Mouse (Mus musculus) lung, adult 2 months (tissue): ENCODE results near the gene Zfp27.

ENCODE experiments used
- CTCF ChIP-seq: fragments of 200-500 bp; IDR thresholded peaks from 2 replicates; pipeline ENCODE4 v1.5.1; 2011; ENCODE audit warnings: mild to moderate bottlenecking, low read length, control low read depth; ENCODE audit not compliant: insufficient read depth
- POLR2A ChIP-seq: fragments of 200-500 bp; IDR thresholded peaks from 2 replicates; pipeline ENCODE4 v1.6.1; 2011; ENCODE audit warnings: low read depth, mild to moderate bottlenecking, control low read depth, low read length, borderline replicate concordance; ENCODE audit errors: extremely low read depth

DNA sequence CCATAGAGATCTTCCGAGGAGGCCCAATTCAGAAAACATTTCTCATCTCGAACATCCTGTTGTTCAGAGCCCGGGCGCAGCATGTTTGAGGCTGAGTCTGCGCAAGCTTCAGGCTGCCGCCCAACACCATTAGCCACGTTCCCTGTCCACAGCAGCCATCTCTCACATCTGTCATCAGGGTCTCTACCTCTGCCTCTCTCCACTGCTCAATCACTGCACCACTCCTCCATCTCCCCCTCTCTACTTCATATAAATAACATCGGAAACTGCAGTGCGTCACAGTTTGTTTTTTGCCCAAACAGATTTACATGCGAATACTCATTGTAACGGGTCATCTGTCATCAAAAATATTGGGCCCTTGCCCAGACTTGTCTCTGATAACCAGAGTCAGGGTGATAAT is 34.7 kb upstream of the Zfp27 start:
- TF ChIP-seq CTCF, result no peak
- TF ChIP-seq POLR2A, result no peak
